Mouse (Mus musculus) Patski (cell line): Measurements from ENCODE around the gene Rangap1. TPM values are rescaled to one million over a fixed set of nuclear protein-coding genes. Genes with fewer than 3 reads are reported as not detected.

ENCODE experiments used
- ATAC-seq: fragments of 100-300 bp; one replicate; pipeline ENCODE4 v1.8.0; 2021
- CTCF ChIA-PET: fragments of 350-600 bp; sonication (Branson Sonifier 250); formaldehyde crosslinking; loops from one replicate; lab custom pipeline; 2022; ENCODE audit warnings: inconsistent platforms; lab: Charles Lee
- POLR2A ChIA-PET: fragments of 350-600 bp; sonication (Branson Sonifier 250); formaldehyde crosslinking; loops from one replicate; lab custom pipeline; 2022; ENCODE audit warnings: antibody characterized with exemption, inconsistent platforms; lab: Charles Lee
- DNase-seq: peaks from one replicate; pipeline ENCODE4 v3.0.0-alpha.2; 2011; ENCODE audit warnings: low read depth, low spot score
- H3K27me3 ChIP-seq: fragments of 371-371 bp; one replicate; pipeline ENCODE4 v1.5.1; 2021
- CTCF ChIP-seq: fragments of 100-300 bp; IDR thresholded peaks from one replicate; pipeline ENCODE4 v1.5.1; 2021
- in situ Hi-C: fragments of 300-500 bp; cut with MboI; formaldehyde crosslinking; loops from 3 replicates; pipeline ENCODE4 v1.11.1; 2018; ENCODE audit warnings: low pct_unique_long_range_greater_than_20kb, mixed read lengths
- polyA plus RNA-seq: library from polyadenylated mRNA; unstranded; gene quantifications from one replicate; pipeline ENCODE4 v1.2.3, GENCODE M21; 2021

Gene Rangap1
- polyA plus RNA-seq, 1 experiment from 2014 or later = 120 TPM

GRCm38 (mm10) chr15:81698532-81698931, 46.8 kb downstream of the Rangap1 start:
- no peaks in the 10 kb centered on the region for H3K27me3 ChIP-seq
- TF ChIP-seq CTCF = no peak
- in situ Hi-C loops = no loop called here
- DNase-seq (no peak), ATAC-seq (no peak)
- POLR2A ChIA-PET = no interaction called here
- CTCF ChIA-PET = interaction anchor here (0.8 to 1.7 kb wide), 4 partner anchors 12 to 132 kb away, joined by 3 to 7 read pairs (median 4); no protein-coding TSS in a partner anchor

GRCm38 (mm10) chr15:81697847-81698246, 47.5 kb downstream of the Rangap1 start:
- ChIA-PET CTCF (interaction anchor here (0.8 to 1.4 kb wide), 3 partner anchors 14 to 133 kb away, joined by 3 to 4 read pairs (median 3); no protein-coding TSS in a partner anchor), POLR2A (no interaction called here)
- no peak for ATAC-seq
- TF ChIP-seq CTCF = no peak
- no peak for DNase-seq
- no peaks in the 10 kb centered on the region for H3K27me3 ChIP-seq
- in situ Hi-C loops = no loop called here

GRCm38 (mm10) chr15:81697175-81697574, 48.2 kb downstream of the Rangap1 start, which contains the start of gene Chadl:
TSS of gene Chadl (minus strand) at chr15:81697287.
- CTCF ChIA-PET = interaction anchor here (1.4 kb wide), 1 partner anchor 14 kb away, joined by 4 read pairs; no protein-coding TSS in a partner anchor
- ATAC-seq (no peak), DNase-seq (no peak)
- H3K27me3 ChIP-seq = no peaks in the 10 kb centered on the region
- TF ChIP-seq CTCF = no peak
- in situ Hi-C loops = no loop called here
- POLR2A ChIA-PET = no interaction called here

- ChIA-PET CTCF (interaction anchor here (0.9 to 1.7 kb wide), 3 partner anchors 15 to 245 kb away, joined by 3 to 5 read pairs (median 3); no protein-coding TSS in a partner anchor), POLR2A (interaction anchor here (0.6 kb wide), 1 partner anchor 293 kb away, joined by 3 read pairs; no protein-coding TSS in a partner anchor)
- ATAC-seq (no peak), DNase-seq (no peak)
- no peaks in the 10 kb centered on the region for H3K27me3 ChIP-seq
- TF ChIP-seq CTCF = no peak
- in situ Hi-C loops = no loop called here
Observed at GRCm38 (mm10) chr15:81694891-81695290, 50.4 kb downstream of the Rangap1 start.

DNA sequence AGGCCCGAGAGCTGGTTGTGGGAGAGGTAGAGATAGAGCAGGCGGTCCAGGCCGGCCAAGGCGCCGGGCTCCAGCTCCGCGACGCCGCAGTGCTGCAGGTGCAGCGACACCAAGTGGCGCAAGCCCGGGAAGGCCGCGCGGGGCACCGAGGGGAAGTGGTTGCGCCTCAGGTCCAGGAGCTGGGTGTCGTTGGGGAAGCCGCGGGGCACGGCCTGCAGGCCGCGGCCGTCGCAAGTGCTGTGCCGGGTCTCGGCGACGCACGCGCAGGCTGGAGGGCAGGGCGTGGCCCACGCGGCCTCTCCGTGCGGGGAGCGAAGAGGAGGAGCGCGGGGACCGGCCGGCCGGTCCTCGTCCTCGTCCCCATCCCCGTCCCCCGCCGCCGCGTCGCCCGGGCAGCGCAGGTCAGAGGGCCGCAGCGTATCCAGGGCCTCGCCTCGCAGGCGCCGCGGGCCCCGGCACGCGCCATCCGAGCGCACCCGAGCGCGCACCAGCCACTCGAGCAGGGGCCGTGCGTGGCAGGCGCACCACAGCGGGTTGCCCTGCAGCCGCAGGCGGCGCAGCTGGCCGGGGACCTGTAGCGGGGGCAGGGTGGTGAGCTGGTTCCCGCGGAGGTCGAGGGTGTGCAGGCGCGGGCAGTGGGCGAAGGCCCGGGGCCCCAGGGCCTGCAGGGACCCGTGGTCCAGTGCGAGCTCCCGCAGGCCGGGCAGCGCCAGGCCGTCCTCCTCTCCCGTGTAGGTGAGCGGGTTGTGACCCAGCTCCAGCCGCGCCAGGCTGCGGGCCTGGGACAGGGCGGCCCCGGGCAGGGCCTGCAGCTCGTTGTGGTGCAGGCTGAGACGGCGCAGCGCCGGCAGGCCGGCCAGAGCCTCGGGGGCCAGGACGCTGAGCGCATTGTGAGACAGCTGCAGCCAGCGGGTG, 51.1 kb downstream of the Rangap1 start:
- in situ Hi-C loops = no loop called here

DNA sequence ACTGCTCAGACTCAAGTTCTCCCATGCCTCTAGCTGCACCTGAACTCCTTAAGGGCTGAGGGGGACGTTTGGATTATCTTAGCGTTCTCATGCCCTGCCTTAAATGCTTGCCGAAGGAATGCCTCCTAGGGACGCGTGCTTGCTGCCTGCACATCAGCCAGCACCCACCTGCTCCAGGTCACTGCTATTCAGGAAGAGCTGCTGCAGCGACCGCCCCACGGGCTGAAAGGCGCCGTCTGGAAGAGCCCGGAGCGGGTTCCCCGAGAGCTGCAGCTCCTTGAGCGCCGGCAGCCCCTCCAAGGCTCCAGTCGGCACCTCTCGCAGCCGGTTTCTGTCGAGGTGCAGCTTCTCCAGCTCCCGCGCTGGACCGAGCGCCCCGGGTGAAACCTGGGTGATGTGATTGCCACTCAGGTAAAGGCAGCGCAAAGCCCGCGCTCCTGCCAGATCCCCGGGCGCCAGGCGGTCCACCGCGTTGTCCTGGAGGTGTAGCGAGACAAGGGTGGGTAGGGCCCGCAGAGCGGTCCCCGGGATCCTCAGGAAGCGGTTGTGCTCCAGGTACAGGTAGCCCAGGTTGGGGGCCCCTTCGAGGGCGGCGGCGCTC, 51.9 kb downstream of the Rangap1 start:
- CTCF ChIA-PET = interaction anchor here (1.0 to 1.7 kb wide), 7 partner anchors 10 to 245 kb away, joined by 3 to 5 read pairs (median 4); no protein-coding TSS in a partner anchor
- POLR2A ChIA-PET = interaction anchor here (0.6 kb wide), 1 partner anchor 283 kb away, joined by 3 read pairs; no protein-coding TSS in a partner anchor
- DNase-seq (no peak), ATAC-seq (no peak)
- no peaks in the 10 kb centered on the region for H3K27me3 ChIP-seq
- in situ Hi-C loops = no loop called here
- no peak for TF ChIP-seq CTCF

More for the DNA sequence above, 51.1 kb downstream of the Rangap1 start:
- peak; percentile 43 for DNase-seq
- ChIA-PET POLR2A (interaction anchor here (0.6 kb wide), 2 partner anchors 284 to 294 kb away, joined by 3 read pairs; no protein-coding TSS in a partner anchor), CTCF (interaction anchor here (0.9 to 1.7 kb wide), 7 partner anchors 9 to 246 kb away, joined by 3 to 5 read pairs (median 4); no protein-coding TSS in a partner anchor)
- no peak for TF ChIP-seq CTCF
- peak; percentile 74 for ATAC-seq
- no peaks in the 10 kb centered on the region for H3K27me3 ChIP-seq

DNA sequence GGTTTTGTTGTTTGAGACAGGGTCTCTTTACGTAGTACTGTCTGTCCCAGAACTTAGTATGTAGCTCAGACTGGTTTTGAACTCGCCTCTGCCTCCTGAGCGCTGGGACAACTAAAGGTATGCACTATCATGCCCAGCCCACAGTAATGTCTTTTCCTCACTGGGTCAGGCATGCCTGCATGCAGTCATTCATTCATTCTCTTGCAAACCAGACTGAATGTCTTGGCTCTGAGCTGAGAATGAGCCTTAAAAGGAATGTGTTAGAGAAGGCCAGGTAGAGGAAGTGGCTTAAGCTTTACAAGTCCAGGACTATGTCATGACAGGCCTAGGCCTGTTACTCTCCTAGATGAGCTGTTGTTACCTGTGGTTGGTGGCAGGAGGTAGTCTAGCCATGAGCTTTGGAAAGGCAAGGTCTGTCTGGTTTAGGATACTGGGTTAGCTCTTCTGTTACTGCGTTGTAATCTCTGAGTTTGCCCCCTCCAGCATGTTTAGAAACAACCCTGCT, 65.0 kb downstream of the Rangap1 start:
- ATAC-seq (no peak), DNase-seq (no peak)
- TF ChIP-seq CTCF = no peak
- ChIA-PET CTCF (interaction anchor here (1.1 kb wide), 1 partner anchor 8 kb away, joined by 3 read pairs; no protein-coding TSS in a partner anchor), POLR2A (no interaction called here)
- no peaks in the 10 kb centered on the region for H3K27me3 ChIP-seq
- in situ Hi-C loops = no loop called here

DNA sequence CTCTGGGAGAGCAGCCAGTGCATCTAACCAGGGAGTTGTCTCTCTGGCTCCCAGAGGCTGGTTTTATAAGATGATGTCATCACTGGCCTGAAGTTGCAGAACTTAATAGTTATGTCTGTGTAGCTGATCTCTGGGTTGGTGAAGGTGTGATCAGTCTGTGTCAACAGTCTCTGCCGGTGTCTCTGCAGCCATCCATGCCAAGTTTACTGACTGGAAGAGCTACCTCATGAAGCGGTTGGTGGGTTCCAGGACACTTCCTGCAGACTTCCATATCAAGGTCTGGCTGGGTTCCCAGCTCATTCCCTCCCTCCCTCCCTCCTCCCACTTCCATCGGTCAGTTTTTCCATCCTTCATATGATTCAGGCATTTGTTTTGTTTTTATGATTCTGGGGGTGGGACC, 68.7 kb downstream of the Rangap1 start:
- H3K27me3 ChIP-seq = no peaks in the 10 kb centered on the region
- DNase-seq (no peak), ATAC-seq (no peak)
- ChIA-PET POLR2A (no interaction called here), CTCF (interaction anchor here (1.9 kb wide), 1 partner anchor 13 kb away, joined by 5 read pairs; no protein-coding TSS in a partner anchor)
- in situ Hi-C loops = loop anchor here (10.0 kb wide), 1 partner anchor 232 kb away; no protein-coding TSS in a partner anchor
- no peak for TF ChIP-seq CTCF

- no peaks in the 10 kb centered on the region for H3K27me3 ChIP-seq
- no peak for ATAC-seq
- no peak for TF ChIP-seq CTCF
- no peak for DNase-seq
- POLR2A ChIA-PET = interaction anchor here (0.7 kb wide), 1 partner anchor 535 kb away, joined by 4 read pairs; no protein-coding TSS in a partner anchor
- CTCF ChIA-PET = interaction anchor here (1.6 kb wide), 1 partner anchor 24 kb away, joined by 5 read pairs; no protein-coding TSS in a partner anchor
- in situ Hi-C loops = loop anchor here (10.0 kb wide), 1 partner anchor 225 kb away; no protein-coding TSS in a partner anchor
Observed at GRCm38 (mm10) chr15:81670231-81670640, 75.1 kb downstream of the Rangap1 start.
